Mouse (Mus musculus) bone marrow, adult 2 months (tissue): ENCODE measurements around the gene Gm49396. TPM values are rescaled to one million over a fixed set of nuclear protein-coding genes. Genes with fewer than 3 reads are reported as not detected.

Experiments
- H3K27ac ChIP-seq: fragments of 200-500 bp; 2 replicates; pipeline ENCODE4 v1.5.1; 2012; ENCODE audit warnings: low read depth, mild to moderate bottlenecking, control low read depth, inconsistent platforms, low read length; ENCODE audit not compliant: control insufficient read depth, poor library complexity, insufficient read depth
- H3K4me1 ChIP-seq: fragments of 200-500 bp; 2 replicates; pipeline ENCODE4 v1.6.1; 2011; ENCODE audit warnings: low read length; ENCODE audit not compliant: control insufficient read depth, insufficient read depth
- H3K4me3 ChIP-seq: fragments of 200-500 bp; replicated peaks from 2 replicates; pipeline ENCODE3; 2011; ENCODE audit warnings: mild to moderate bottlenecking, low read depth, low read length, control low read depth; ENCODE audit not compliant: control insufficient read depth
- CTCF ChIP-seq: fragments of 200-500 bp; IDR thresholded peaks from 2 replicates; pipeline ENCODE4 v1.5.1; 2011; ENCODE audit warnings: low read length, control low read depth; ENCODE audit not compliant: control insufficient read depth, insufficient read depth
- POLR2A ChIP-seq: fragments of 200-500 bp; IDR thresholded peaks from 2 replicates; pipeline ENCODE4 v1.6.1; 2011; ENCODE audit warnings: low read depth, mild to moderate bottlenecking, control low read depth, low read length, borderline replicate concordance; ENCODE audit not compliant: control insufficient read depth
- WGBS: fragments of 180-500 bp; shearing (Covaris S2); methylation state at CpG from one replicate; pipeline ENCODE4 v1.1.7; 2018; 5-methylcytosine and 5-hydroxymethylcytosine counted together
- polyA plus RNA-seq: library from polyadenylated mRNA; stranded (reverse); fragments of >200 nt; gene quantifications from 2 replicates; pipeline ENCODE4 v1.2.4, GENCODE M21; 2011; ENCODE audit warnings: low replicate concordance; ENCODE audit not compliant: missing spikeins, insufficient read depth, insufficient read length

Gm49396 gene
- polyA plus RNA-seq, 1 experiment = 11.0 TPM

DNA sequence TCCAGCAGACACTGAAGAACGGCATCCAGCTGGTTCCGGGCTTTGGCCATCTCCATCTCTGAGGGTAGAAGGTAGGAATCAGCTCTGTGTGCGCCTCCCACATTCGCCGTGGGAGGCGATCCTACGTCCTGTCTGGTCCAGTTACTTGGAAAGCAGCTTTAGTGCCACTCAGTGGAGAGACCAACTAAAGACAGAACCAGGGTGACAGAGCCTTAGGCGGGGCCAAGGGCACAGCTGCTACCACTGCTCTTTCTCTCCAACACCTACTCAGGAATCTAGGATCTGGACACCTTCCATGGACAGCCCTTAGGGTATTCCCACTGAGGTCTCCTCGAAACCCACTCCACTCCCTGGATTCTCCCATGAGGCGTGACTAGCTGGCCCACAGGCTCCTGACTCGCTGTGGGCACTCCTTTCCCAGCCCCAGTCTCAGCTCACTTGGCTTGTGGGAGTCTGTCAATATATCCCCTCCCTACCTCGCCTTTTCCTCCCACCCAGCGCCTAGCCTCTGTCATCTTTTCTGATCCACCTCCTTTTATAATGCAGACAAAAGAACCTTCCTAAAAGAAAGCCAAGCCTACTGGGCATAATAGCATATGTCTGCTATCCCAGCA, 5.1 kb upstream of the Gm49396 start:
- H3K4me3 ChIP-seq = no peak overlapping the region
- WGBS = 90% methylated on average over 13 of the region's 13 CpGs
- TF ChIP-seq POLR2A (no peak), CTCF (no peak)
- peaks cover 1% of the 10 kb centered on the region; the same call in 1 of the 2 replicates for H3K4me1 ChIP-seq
- no peak overlapping the region for H3K27ac ChIP-seq

DNA sequence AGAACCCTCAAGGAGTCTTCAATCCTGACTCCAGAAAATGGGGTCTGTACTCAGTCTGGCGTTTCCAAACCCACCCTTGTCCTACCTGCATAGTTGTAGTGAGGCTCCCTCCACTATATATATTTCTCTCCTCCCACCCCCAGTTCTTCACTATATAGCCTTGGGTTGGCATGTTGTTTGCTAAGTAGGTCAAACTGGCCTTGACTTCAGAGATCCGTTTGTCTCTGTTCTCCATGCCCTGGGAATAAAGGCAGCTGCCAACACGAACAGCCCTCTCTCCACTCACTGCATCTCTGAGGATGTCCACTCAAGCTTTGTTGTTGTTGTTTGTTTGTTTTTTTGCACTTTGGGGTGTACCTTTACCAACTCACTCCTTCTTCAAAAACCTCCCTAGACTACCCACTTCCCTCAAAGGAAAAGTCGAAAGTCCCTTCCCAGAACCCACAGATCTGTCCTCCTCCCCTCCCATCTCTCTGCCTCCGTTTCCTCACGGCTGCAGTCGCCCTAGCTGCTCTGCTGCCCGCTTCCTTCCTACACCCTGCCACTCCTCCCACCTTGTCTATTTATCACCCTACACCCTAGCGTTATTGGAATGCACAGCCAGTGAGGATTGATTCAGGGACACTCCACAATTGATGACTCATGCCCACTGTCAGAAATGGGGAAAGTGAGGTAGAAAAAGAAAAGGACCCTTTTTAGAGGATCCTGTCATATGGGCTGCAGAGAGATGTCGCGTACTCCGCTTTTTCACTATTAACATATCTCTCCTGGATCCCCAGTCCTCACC, 4.3 kb upstream of the Gm49396 start:
- peak overlapping the region; percentile 81 for H3K4me3 ChIP-seq
- H3K4me1 ChIP-seq = peaks cover 2% of the 10 kb centered on the region; the same call in 1 of the 2 replicates
- H3K27ac ChIP-seq = peak overlapping the region; percentile 66
- TF ChIP-seq CTCF (no peak), POLR2A (no peak)
- 6% methylated on average over 12 of the region's 12 CpGs for WGBS

DNA sequence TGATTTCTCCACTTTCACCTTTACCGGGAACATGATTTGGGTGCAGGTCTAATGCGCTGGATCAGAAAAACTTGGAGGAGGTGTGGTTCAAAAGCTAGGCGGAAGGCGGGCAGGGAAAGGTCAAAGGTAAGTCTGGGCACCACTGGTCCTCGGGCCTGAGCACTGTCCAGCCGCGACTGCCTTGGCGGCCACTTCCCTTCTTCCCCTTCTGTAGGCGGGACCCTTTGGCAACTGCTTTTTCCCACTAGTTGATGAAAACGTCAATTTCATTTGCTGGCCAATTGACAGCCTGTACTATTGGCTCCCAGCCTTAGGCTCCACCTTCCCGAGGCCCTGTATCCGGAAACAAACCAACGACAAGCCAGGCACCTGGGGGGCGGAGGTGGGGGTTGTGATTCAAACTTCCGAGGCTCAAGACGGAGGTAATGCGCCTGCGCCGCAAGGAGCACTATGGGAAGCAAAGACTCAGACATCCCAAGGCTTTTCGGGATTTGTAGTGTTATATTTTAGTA, 3.6 kb upstream of the Gm49396 start, which contains the start of gene Lin37:
TSS of gene Lin37 (minus strand) at position 396 of the 512 bp plus-strand sequence.
- Histone ChIP-seq H3K4me3 (peak within 1 kb of the TSS; percentile 81), H3K4me1 (peaks cover 3% of the 10 kb centered on the region; the same call in 1 of the 2 replicates), H3K27ac (peak within 1 kb of the TSS; percentile 66)
- TF ChIP-seq POLR2A = peak; percentile 62; the same call in 1 of the 2 replicates
- no peak for TF ChIP-seq CTCF
- WGBS = under 1% methylated on average over 20 of the region's 20 CpGs

DNA sequence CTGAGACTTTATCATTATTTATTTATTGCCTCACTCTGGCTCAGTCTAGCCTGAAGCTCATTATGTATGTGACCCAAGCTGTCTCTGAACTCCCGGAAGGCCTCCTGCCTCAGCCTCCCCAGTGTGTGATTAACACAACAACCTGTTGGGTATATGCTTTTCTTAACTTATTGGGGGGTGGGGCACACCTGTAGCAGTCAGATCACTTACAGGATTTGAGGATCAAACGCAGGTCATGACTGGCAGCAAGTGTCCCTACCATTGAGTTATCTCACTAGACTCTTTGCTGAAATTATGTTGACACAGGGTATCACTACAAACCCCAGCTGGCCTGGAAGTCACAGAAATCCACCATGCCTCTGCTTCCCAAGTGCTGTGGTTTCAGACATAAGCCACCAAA, 2.8 kb upstream of the Gm49396 start:
- Histone ChIP-seq H3K27ac (no peak overlapping the region), H3K4me3 (no peak overlapping the region), H3K4me1 (peaks cover 3% of the 10 kb centered on the region; the same call in 1 of the 2 replicates)
- TF ChIP-seq CTCF (no peak), POLR2A (no peak)
- WGBS = 81% methylated on average over 2 of the region's 2 CpGs

DNA sequence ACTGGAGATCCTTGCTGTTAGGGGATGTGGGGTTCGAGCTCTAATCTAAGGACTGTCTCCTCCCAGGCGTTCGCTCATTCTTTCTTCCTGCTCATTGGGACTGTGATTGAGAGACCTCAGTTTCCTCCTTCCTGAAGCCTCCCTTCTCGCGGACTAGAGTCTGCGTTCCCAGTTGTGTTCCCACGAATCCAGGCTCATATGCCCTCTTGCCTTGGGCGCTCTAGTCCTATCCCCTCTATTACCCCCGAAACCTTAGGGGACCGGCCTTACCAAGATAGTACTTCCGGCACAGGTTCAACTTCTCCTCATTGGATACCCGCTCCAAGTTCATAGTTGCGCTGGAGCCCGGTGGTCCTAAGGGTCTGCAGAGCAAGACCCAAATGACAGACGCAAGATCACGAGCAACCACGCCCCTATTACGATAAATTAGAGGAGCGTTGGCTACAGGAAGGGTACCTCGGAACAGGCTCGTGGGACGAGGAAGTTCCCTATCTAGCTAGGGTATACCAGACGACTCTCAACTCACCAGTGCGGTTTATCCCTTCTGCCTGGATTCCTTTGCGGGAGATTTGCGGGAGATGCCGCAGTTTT, 523 bp upstream of the Gm49396 start:
- Histone ChIP-seq H3K4me3 (peak overlapping the region; percentile 90), H3K27ac (peak overlapping the region; percentile 17), H3K4me1 (peaks cover 3% of the 10 kb centered on the region; the same call in 1 of the 2 replicates)
- TF ChIP-seq CTCF (no peak), POLR2A (no peak)
- under 1% methylated on average over 27 of the region's 27 CpGs for WGBS

DNA sequence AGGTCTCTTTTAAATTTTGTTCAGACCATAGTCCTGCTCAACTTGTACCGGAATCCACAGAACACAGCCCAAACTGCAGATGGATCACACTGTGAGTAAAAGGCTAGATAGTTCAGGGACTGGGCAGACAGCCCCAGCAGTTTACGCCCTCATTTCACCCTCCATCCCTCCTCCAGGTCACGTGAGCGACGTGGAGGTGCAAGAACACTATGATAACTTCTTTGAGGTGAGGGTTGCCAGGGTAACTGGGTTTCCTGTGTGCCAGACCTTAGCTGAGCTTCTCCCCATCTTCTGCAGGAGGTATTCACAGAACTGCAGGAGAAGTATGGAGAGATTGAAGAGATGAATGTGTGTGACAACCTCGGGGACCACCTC, 749 bp downstream of the Gm49396 start:
- Histone ChIP-seq H3K27ac (peak overlapping the region; percentile 86; the same call in 1 of the 2 replicates), H3K4me1 (peaks cover 2% of the 10 kb centered on the region; the same call in 1 of the 2 replicates), H3K4me3 (peak overlapping the region; percentile 90)
- TF ChIP-seq CTCF = no peak
- no peak for TF ChIP-seq POLR2A
- 35% methylated on average over 6 of the region's 6 CpGs for WGBS

DNA sequence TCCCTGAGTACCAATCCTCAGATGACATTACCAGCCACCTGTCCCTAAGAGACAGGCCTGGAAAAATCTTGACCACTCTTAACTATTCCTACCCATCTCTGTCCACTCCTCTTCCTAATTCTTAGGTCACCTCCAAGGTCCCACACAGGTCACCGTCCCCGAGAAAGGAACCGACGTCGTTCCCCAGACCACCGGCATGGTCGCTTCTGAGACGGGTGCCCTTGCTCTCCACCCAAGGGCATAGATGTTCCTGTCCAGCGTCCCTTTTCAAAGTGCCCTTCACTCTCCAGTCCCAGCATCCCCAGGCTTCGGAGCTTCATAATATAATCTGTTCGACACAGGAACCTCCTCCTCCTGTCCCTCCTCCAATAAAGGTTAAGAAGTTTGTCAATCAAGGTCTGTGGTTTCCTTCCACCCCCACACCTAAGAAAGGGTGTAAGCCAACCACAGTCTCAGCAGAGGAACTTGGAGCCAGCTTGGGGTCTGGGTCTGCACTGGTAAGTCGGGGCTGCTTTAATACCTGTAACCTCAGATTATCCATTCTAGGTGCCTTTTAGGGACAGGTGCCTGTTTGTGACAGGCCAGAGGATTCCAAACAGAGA, 1.9 kb downstream of the Gm49396 start, which contains the start of gene Igflr1:
TSS of gene Igflr1 (plus strand) at position 458 of the 602 bp plus-strand sequence.
- H3K4me3 ChIP-seq = peak within 1 kb of the TSS; percentile 90
- H3K4me1 ChIP-seq = peaks cover 2% of the 10 kb centered on the region; the same call in 1 of the 2 replicates
- TF ChIP-seq CTCF (no peak), POLR2A (no peak)
- 90% methylated on average over 12 of the region's 12 CpGs for WGBS
- H3K27ac ChIP-seq = no peak within 1 kb of the TSS

DNA sequence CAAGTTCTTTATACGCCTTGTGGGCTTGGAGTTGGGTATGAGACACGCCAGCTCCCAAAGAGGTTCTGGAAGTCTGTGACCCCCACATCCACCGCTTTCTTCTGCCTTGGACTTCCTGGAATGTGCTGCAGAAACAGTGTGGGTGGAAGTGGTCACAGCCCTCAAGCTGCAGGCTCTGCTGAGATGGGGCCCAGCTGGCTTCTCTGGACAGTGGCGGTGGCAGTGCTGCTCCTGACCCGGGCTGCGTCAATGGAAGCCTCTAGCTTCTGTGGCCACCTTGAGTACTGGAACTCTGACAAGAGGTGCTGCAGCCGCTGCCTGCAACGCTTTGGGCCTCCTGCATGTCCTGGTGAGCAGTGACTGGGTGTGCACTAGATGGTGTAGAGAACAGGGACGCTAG, 2.9 kb downstream of the Gm49396 start:
- WGBS = 91% methylated on average over 9 of the region's 9 CpGs
- no peak for TF ChIP-seq CTCF
- TF ChIP-seq POLR2A = no peak

More for the DNA sequence above, 2.9 kb downstream of the Gm49396 start:
- H3K4me3 ChIP-seq = no peak overlapping the region
- no peak overlapping the region for H3K27ac ChIP-seq
- H3K4me1 ChIP-seq = peaks cover 2% of the 10 kb centered on the region; the same call in 1 of the 2 replicates
